8 mouse cellular contexts compared by ENCODE assay signal in the genomic region with DNA sequence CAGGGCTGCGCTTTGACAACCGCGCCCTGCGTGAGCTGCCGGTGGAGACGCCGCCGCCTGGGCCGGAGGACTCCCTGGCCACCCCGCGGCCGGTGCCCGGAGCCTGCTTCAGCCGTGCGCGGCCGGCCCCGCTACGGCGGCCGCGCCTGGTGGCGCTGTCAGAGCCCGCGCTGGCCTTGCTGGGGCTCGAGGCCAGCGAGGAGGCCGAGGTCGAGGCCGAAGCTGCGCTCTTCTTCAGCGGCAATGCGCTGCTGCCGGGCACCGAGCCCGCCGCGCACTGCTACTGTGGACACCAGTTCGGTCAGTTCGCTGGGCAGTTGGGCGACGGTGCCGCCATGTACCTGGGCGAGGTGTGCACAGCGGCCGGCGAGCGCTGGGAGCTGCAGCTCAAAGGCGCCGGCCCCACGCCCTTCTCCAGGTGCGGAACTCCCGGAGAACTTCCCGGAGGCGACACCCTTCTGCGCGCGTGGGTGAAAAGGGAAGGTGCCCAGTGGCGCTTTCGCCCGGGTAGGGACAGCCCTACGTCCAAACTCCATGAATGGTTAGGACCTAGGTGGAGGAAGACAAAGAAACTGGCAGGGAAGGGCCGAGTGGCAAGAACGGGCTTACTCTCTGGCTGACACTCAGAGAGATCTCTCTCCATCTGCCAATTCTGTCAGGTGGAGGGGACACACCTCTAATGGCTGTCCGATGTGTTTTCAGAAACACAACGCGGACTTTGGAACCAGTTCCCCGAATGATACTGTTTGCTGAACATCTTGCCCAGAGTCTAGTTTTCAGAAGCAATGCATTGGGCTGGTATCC. TPM values are rescaled to one million over a fixed set of nuclear protein-coding genes. Genes with fewer than 3 reads are reported as not detected.
A peak's percentile ranks its signal among the peaks of the same experiment; 100 is the strongest.
DNase-seq lines count a peak whose midpoint lies in the region; ATAC-seq lines count a peak whose summit lies in the region.

No protein-coding gene starts in this region.

- peak overlapping the region; percentile 83 for H3K27ac ChIP-seq in hindbrain, embryonic 15.5 days (replicated peaks)
- H3K27ac ChIP-seq in liver, embryonic 11.5 days (ENCODE audit: low read depth, low read length): peak overlapping the region; percentile 75
- peak overlapping the region; percentile 82 for H3K27ac ChIP-seq in neural tube, embryonic 13.5 days (replicated peaks)

- peak; percentile 67 for ATAC-seq in hindbrain, embryonic 15.5 days (ENCODE audit: low FRiP score, low read depth)
- ATAC-seq in liver, embryonic 11.5 days (replicated peaks; ENCODE audit: low FRiP score): peak; percentile 61
- ATAC-seq in neural tube, embryonic 13.5 days (ENCODE audit: low read depth): peak; percentile 75

- H3K4me2 ChIP-seq in hindbrain, embryonic 15.5 days: peak overlapping the region; percentile 93
- H3K4me2 ChIP-seq in liver, embryonic 11.5 days: peak overlapping the region; percentile 78
- peak overlapping the region; percentile 88 for H3K4me2 ChIP-seq in neural tube, embryonic 13.5 days

- peak overlapping the region; percentile 85 for H3K4me3 ChIP-seq in hindbrain, embryonic 15.5 days
- peak overlapping the region; percentile 89 for H3K4me3 ChIP-seq in liver, embryonic 11.5 days (ENCODE audit: low read depth, low read length)
- H3K4me3 ChIP-seq in neural tube, embryonic 13.5 days: peak overlapping the region; percentile 97

- H3K9ac ChIP-seq in hindbrain, embryonic 15.5 days: peak overlapping the region; percentile 94
- peak overlapping the region; percentile 95 for H3K9ac ChIP-seq in liver, embryonic 11.5 days (ENCODE audit: low read depth, low read length)
- peak overlapping the region; percentile 98 for H3K9ac ChIP-seq in neural tube, embryonic 13.5 days

- H3K27me3 ChIP-seq in hindbrain, embryonic 15.5 days: no peaks in the 10 kb centered on the region
- no peaks in the 10 kb centered on the region for H3K27me3 ChIP-seq in liver, embryonic 11.5 days (replicated peaks; ENCODE audit: control insufficient read depth, insufficient read depth, low read length)
- no peaks in the 10 kb centered on the region for H3K27me3 ChIP-seq in neural tube, embryonic 13.5 days

- H3K4me1 ChIP-seq in hindbrain, embryonic 15.5 days (replicated peaks): peaks cover 24% of the 10 kb centered on the region
- H3K4me1 ChIP-seq in liver, embryonic 11.5 days (replicated peaks; ENCODE audit: control insufficient read depth, insufficient read depth, low read length): peaks cover 13% of the 10 kb centered on the region
- peaks cover 24% of the 10 kb centered on the region for H3K4me1 ChIP-seq in neural tube, embryonic 13.5 days (replicated peaks)

- WGBS in hindbrain, embryonic 15.5 days: 3% methylated on average over 66 of the region's 68 CpGs
- WGBS in liver, embryonic 11.5 days: 2% methylated on average over 56 of the region's 68 CpGs
- 4% methylated on average over 64 of the region's 68 CpGs for WGBS in neural tube, embryonic 13.5 days

- DNase-seq in embryo, embryonic 10 days (ENCODE audit: low spot score): peak; percentile 29
- no peak for DNase-seq in embryo, embryonic 10.5 days (ENCODE audit: low spot score)
- peak; percentile 16 for DNase-seq in 416B (ENCODE audit: low read depth)
- DNase-seq in c-Kit-positive CD71-positive TER-119-positive erythroid progenitor cells, embryonic 14.5 days (ENCODE audit: low spot score): peak; percentile 24
- DNase-seq in liver, embryonic 11.5 days (ENCODE audit: low spot score): peak; percentile 61
- DNase-seq in frontal cortex, postnatal 36 days (ENCODE audit: low spot score in 2 of 2): no peak

- peaks cover 50% of the 10 kb centered on the region for H3K36me3 ChIP-seq in hindbrain, embryonic 15.5 days
- H3K36me3 ChIP-seq in liver, embryonic 11.5 days (ENCODE audit: control insufficient read depth, insufficient read depth, low read length): peaks cover 16% of the 10 kb centered on the region
- H3K36me3 ChIP-seq in neural tube, embryonic 13.5 days: peaks cover 62% of the 10 kb centered on the region

- no peaks in the 10 kb centered on the region for H3K9me3 ChIP-seq in hindbrain, embryonic 15.5 days
- no peaks in the 10 kb centered on the region for H3K9me3 ChIP-seq in liver, embryonic 11.5 days (ENCODE audit: control insufficient read depth, low read length)
- no peaks in the 10 kb centered on the region for H3K9me3 ChIP-seq in neural tube, embryonic 13.5 days

RNA-seq across cellular contexts. Expression of gene Selenoo, which starts 0.6 kb away (rescaled TPM):
- polyA plus RNA-seq in hindbrain, embryonic 15.5 days (2015; fragmentation: Nextera tagmentation; extraction: Ambion mirVana): 20.1 and 21.3 TPM in 2 replicates
- polyA plus RNA-seq in liver, embryonic 11.5 days (2014; fragmentation: Nextera tagmentation; extraction: Ambion mirVana): 12.6 and 16.3 TPM in 2 replicates
- 21.0 and 21.9 TPM in 2 replicates for polyA plus RNA-seq in neural tube, embryonic 13.5 days (2015; fragmentation: Nextera tagmentation; extraction: Ambion mirVana)

RNA-seq across cellular contexts. Expression of gene Trabd, which starts 14.5 kb away (rescaled TPM):
- polyA plus RNA-seq in hindbrain, embryonic 15.5 days (2015; fragmentation: Nextera tagmentation; extraction: Ambion mirVana): 37.9 and 41.7 TPM in 2 replicates
- 33.5 and 34.8 TPM in 2 replicates for polyA plus RNA-seq in liver, embryonic 11.5 days (2014; fragmentation: Nextera tagmentation; extraction: Ambion mirVana)
- 39.6 and 46.8 TPM in 2 replicates for polyA plus RNA-seq in neural tube, embryonic 13.5 days (2015; fragmentation: Nextera tagmentation; extraction: Ambion mirVana)

RNA-seq across cellular contexts. Expression of gene Panx2, which starts 29.9 kb away (rescaled TPM):
- 7.9 and 9.2 TPM in 2 replicates for polyA plus RNA-seq in hindbrain, embryonic 15.5 days (2015; fragmentation: Nextera tagmentation; extraction: Ambion mirVana)
- 0.08 and 0.21 TPM in 2 replicates for polyA plus RNA-seq in liver, embryonic 11.5 days (2014; fragmentation: Nextera tagmentation; extraction: Ambion mirVana)
- 2.8 and 3.4 TPM in 2 replicates for polyA plus RNA-seq in neural tube, embryonic 13.5 days (2015; fragmentation: Nextera tagmentation; extraction: Ambion mirVana)

RNA-seq across cellular contexts. Expression of gene Tubgcp6, which starts 33.5 kb away (rescaled TPM):
- 16.6 and 16.9 TPM in 2 replicates for polyA plus RNA-seq in hindbrain, embryonic 15.5 days (2015; fragmentation: Nextera tagmentation; extraction: Ambion mirVana)
- polyA plus RNA-seq in liver, embryonic 11.5 days (2014; fragmentation: Nextera tagmentation; extraction: Ambion mirVana): 18.4 and 21.8 TPM in 2 replicates
- 15.8 and 16.7 TPM in 2 replicates for polyA plus RNA-seq in neural tube, embryonic 13.5 days (2015; fragmentation: Nextera tagmentation; extraction: Ambion mirVana)

RNA-seq across cellular contexts. Expression of gene Hdac10, which starts 39.0 kb away (rescaled TPM):
- polyA plus RNA-seq in hindbrain, embryonic 15.5 days (2015; fragmentation: Nextera tagmentation; extraction: Ambion mirVana): 25.3 and 27.6 TPM in 2 replicates
- polyA plus RNA-seq in liver, embryonic 11.5 days (2014; fragmentation: Nextera tagmentation; extraction: Ambion mirVana): 21.1 and 22.7 TPM in 2 replicates
- 23.9 and 26.7 TPM in 2 replicates for polyA plus RNA-seq in neural tube, embryonic 13.5 days (2015; fragmentation: Nextera tagmentation; extraction: Ambion mirVana)

Comparison
In these comparisons a context has a peak if more than half of its experiments do, and no peak if none do; other contexts are left out.
1. DNase-seq: peak in embryo, embryonic 10 days (single experiment), 416B (single experiment), c-Kit-positive CD71-positive TER-119-positive erythroid progenitor cells, embryonic 14.5 days (single experiment) and liver, embryonic 11.5 days (single experiment); none in embryo, embryonic 10.5 days (single experiment) and frontal cortex, postnatal 36 days (0 of 2).
2. Peak in every context shown above with its lines, with median percentiles within 50 percentile points of each other: ATAC-seq, H3K27ac ChIP-seq, H3K4me2 ChIP-seq, H3K4me3 ChIP-seq and H3K9ac ChIP-seq.